Mouse (Mus musculus): Measurements from ENCODE around the gene Ldlrad3. TPM values are rescaled to one million over a fixed set of nuclear protein-coding genes. Genes with fewer than 3 reads are reported as not detected.

The Ldlrad3 gene
- polyA plus RNA-seq, 1 experiment from 2014 or later: 48.3 TPM

- Histone ChIP-seq H3K36me3 (no peaks in the 10 kb centered on the region), H3K9me3 (no peaks in the 10 kb centered on the region), H3K4me1 (replicated peaks) (peaks cover 27% of the 10 kb centered on the region), H3K9ac (no peak overlapping the region), H3K27ac (replicated peaks) (no peak overlapping the region), H3K4me3 (no peak overlapping the region), H3K27me3 (no peaks in the 10 kb centered on the region), H3K4me2 (no peak overlapping the region)
- ATAC-seq (ENCODE audit: low read depth): no peak
- 57% methylated on average over 2 of the region's 2 CpGs for WGBS
Observed at GRCm38 (mm10) chr2:102202211-102202770, 16.1 kb upstream of the Ldlrad3 start.

GRCm38 (mm10) chr2:102201198-102201948 is 15.2 kb upstream of the Ldlrad3 start:
- no peak for ATAC-seq (ENCODE audit: low read depth)
- Histone ChIP-seq H3K4me2 (no peak overlapping the region), H3K4me1 (replicated peaks) (peaks cover 27% of the 10 kb centered on the region), H3K36me3 (no peaks in the 10 kb centered on the region), H3K27me3 (no peaks in the 10 kb centered on the region), H3K4me3 (no peak overlapping the region), H3K9me3 (no peaks in the 10 kb centered on the region), H3K9ac (no peak overlapping the region), H3K27ac (replicated peaks) (no peak overlapping the region)
- 74% methylated on average over 12 of the region's 14 CpGs for WGBS

DNA sequence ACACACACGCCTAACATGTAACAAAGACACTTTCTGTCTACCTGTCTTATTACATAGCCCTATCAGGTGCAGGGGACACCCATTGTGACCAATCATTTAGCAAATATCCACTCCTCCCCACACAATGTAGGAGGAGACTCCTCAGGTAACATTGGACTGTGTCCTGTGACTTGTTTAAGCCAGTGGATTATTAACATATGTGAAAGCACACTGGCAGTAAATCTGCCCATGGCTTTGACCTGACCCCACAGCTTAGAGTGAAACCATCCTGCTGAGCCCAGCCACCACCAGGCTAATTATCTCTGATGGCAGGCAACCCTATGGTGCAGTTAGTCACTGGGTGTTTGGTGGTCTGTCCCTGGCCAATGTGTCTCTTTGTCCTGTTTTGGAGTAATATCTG is 11.1 kb upstream of the Ldlrad3 start:
- H3K9me3 ChIP-seq: no peaks in the 10 kb centered on the region
- H3K27me3 ChIP-seq: no peaks in the 10 kb centered on the region
- no peak overlapping the region for H3K4me3 ChIP-seq
- ATAC-seq (ENCODE audit: low read depth): no peak
- H3K4me2 ChIP-seq: no peak overlapping the region
- H3K36me3 ChIP-seq: no peaks in the 10 kb centered on the region
- peaks cover 14% of the 10 kb centered on the region for H3K4me1 ChIP-seq (replicated peaks)
- no peak overlapping the region for H3K9ac ChIP-seq
- H3K27ac ChIP-seq (replicated peaks): no peak overlapping the region
- WGBS: 81% methylated on average over 1 of the region's 1 CpGs

DNA sequence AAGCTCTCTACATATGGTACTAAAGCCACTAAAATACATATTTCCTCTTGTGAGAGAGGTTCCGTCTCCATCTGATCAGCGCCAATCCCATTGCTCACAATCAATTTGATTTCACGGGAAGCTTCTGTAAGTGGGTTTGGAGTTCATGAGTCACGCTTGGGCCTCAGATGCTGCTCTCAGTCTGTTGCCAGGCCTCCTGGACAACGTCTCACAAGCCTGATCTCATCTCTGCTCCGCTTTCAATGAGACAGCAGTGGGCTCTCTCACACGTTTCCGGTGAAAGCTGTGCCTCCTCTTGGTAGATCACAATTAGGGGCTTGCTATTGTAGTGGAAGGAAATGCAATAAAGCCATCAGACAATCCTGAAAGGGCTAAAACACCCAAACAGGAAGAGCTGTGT is 10.5 kb upstream of the Ldlrad3 start:
- H3K27me3 ChIP-seq: no peaks in the 10 kb centered on the region
- H3K9me3 ChIP-seq: no peaks in the 10 kb centered on the region
- 45% methylated on average over 8 of the region's 8 CpGs for WGBS
- no peaks in the 10 kb centered on the region for H3K36me3 ChIP-seq
- no peak overlapping the region for H3K4me3 ChIP-seq
- H3K27ac ChIP-seq (replicated peaks): no peak overlapping the region
- H3K4me1 ChIP-seq (replicated peaks): peaks cover 8% of the 10 kb centered on the region; the same call in 1 of the 2 replicates
- ATAC-seq (ENCODE audit: low read depth): no peak
- H3K4me2 ChIP-seq: no peak overlapping the region
- no peak overlapping the region for H3K9ac ChIP-seq

DNA sequence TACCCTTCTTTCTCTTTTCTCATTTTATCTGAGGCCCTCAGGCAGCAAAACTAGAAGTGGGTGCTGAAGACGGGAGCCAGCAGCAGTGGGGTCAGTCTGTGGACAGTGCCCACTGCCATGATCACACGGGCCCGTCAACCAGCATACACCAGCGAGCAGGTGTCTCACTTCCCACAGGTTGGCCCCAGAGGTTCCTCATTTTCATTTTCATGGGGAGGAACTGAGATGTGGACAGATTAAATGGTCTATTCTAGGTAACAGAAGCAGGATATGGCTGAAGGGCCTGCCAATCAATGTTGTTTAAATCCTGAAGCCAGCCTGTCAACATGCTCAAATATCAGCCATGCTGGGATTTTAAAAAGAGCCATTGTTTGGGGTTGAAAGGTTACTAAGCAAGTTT is 9.3 kb upstream of the Ldlrad3 start:
- no peaks in the 10 kb centered on the region for H3K27me3 ChIP-seq
- no peak overlapping the region for H3K27ac ChIP-seq (replicated peaks)
- no peak overlapping the region for H3K9ac ChIP-seq
- 0 out of 2 replicates have a peak, but pooled peaks cover 5% of the 10 kb centered on the region for H3K4me1 ChIP-seq (replicated peaks)
- no peaks in the 10 kb centered on the region for H3K9me3 ChIP-seq
- H3K36me3 ChIP-seq: no peaks in the 10 kb centered on the region
- H3K4me3 ChIP-seq: no peak overlapping the region
- no peak overlapping the region for H3K4me2 ChIP-seq
- WGBS: 86% methylated on average over 4 of the region's 4 CpGs
- no peak for ATAC-seq (ENCODE audit: low read depth)

DNA sequence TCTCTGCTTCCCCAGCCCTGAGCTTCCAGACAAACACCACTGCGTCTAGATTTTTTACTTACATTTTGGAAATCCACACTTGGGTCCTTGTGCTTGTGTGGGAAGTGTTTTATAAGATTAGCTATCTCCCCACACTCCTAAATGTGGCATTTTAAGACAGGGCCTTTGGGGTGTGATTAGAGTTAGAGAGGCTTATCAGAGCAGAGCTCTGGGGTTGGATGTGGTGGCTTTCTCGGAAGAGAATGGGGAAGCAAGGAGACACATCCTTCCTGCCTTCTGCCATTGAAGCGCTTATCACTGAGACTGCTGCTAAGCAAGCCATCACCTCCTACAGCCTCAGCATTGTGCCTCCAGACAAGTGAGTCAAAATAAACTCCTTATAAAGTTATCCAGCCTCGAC is 8.1 kb upstream of the Ldlrad3 start:
- H3K27me3 ChIP-seq: no peaks in the 10 kb centered on the region
- no peak overlapping the region for H3K27ac ChIP-seq (replicated peaks)
- no peak overlapping the region for H3K9ac ChIP-seq
- 0 out of 2 replicates have a peak, but pooled peaks cover 5% of the 10 kb centered on the region for H3K4me1 ChIP-seq (replicated peaks)
- 82% methylated on average over 4 of the region's 4 CpGs for WGBS
- H3K9me3 ChIP-seq: no peaks in the 10 kb centered on the region
- no peak overlapping the region for H3K4me3 ChIP-seq
- H3K4me2 ChIP-seq: no peak overlapping the region
- H3K36me3 ChIP-seq: no peaks in the 10 kb centered on the region
- ATAC-seq (ENCODE audit: low read depth): no peak

DNA sequence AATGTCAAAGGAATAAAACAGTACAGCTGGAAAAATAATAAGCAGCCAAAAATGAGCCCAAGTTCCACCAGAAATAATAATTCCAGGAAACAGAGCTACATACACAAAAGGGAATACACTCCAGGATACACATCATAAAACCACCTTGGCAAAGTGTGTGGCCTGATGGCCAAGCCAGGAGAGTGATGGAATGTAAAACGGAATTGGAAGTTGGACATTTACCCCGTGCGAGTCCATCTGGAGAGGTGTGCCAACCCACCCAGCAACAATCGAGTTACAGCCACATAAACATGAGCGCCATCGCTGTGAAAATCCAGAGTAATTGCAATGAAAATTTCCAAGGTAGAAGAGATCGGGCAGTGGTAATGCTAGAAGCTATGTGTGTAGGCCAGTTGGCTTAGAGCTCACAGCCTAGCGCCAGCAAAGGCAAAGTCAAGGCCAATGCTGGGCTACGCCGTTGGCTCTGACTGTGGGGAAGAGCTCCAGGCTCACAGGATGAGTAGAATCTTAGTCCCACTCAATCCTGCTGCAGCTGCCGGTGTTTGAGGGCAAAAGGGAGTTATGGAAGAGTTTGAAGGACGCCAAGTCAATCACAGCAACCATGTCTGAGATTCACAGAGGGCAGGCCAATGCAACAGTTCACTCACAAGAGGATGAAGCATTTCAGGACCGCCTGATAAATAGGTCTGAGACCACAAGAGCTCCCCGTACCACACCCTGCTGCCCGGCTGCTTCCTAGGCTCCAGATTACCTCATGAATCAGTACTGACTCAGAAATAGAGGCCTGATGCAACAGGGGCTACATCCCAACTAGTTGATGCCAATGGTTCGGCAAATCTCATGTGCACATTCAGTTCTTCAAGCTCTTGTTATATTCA is 7.0 kb upstream of the Ldlrad3 start:
- Histone ChIP-seq H3K27ac (replicated peaks) (no peak overlapping the region), H3K4me1 (replicated peaks) (0 out of 2 replicates have a peak, but pooled peaks cover 5% of the 10 kb centered on the region), H3K9me3 (no peaks in the 10 kb centered on the region), H3K4me3 (no peak overlapping the region), H3K4me2 (no peak overlapping the region), H3K9ac (no peak overlapping the region), H3K27me3 (no peaks in the 10 kb centered on the region), H3K36me3 (no peaks in the 10 kb centered on the region)
- ATAC-seq (ENCODE audit: low read depth): no peak
- 92% methylated on average over 16 of the region's 16 CpGs for WGBS

GRCm38 (mm10) chr2:102191736-102192135 is 5.6 kb upstream of the Ldlrad3 start:
- H3K4me1 ChIP-seq (replicated peaks): peaks cover 6% of the 10 kb centered on the region
- H3K36me3 ChIP-seq: no peaks in the 10 kb centered on the region
- H3K4me2 ChIP-seq: no peak overlapping the region
- ATAC-seq (ENCODE audit: low read depth): no peak
- no peaks in the 10 kb centered on the region for H3K27me3 ChIP-seq
- no peak overlapping the region for H3K4me3 ChIP-seq
- H3K9ac ChIP-seq: no peak overlapping the region
- WGBS: 84% methylated on average over 4 of the region's 4 CpGs
- H3K27ac ChIP-seq (replicated peaks): no peak overlapping the region
- no peaks in the 10 kb centered on the region for H3K9me3 ChIP-seq

DNA sequence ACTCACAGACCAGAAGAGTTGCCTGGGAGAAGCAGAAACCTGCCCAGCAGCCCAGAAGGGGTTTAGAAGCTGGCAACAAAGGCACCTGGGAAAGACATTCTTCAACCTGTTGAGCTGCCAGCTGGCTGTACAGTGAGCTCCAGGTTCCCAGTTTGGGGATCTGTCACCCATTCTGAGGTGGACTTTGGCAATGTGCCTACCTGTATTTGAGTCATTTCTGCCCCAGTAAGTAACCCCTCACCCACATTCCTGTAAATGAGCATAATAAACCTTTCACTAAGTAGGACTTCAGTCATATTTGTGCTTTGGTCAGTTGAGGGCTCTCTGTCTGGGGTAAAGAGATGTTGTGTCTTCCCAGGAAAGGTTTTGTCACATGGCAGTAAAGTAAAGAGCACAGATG is 4.8 kb upstream of the Ldlrad3 start:
- no peak for ATAC-seq (ENCODE audit: low read depth)
- H3K4me3 ChIP-seq: no peak overlapping the region
- H3K4me1 ChIP-seq (replicated peaks): peaks cover 8% of the 10 kb centered on the region
- H3K4me2 ChIP-seq: no peak overlapping the region
- H3K27ac ChIP-seq (replicated peaks): no peak overlapping the region
- H3K36me3 ChIP-seq: no peaks in the 10 kb centered on the region
- H3K9me3 ChIP-seq: no peaks in the 10 kb centered on the region
- no peaks in the 10 kb centered on the region for H3K27me3 ChIP-seq
- no peak overlapping the region for H3K9ac ChIP-seq

DNA sequence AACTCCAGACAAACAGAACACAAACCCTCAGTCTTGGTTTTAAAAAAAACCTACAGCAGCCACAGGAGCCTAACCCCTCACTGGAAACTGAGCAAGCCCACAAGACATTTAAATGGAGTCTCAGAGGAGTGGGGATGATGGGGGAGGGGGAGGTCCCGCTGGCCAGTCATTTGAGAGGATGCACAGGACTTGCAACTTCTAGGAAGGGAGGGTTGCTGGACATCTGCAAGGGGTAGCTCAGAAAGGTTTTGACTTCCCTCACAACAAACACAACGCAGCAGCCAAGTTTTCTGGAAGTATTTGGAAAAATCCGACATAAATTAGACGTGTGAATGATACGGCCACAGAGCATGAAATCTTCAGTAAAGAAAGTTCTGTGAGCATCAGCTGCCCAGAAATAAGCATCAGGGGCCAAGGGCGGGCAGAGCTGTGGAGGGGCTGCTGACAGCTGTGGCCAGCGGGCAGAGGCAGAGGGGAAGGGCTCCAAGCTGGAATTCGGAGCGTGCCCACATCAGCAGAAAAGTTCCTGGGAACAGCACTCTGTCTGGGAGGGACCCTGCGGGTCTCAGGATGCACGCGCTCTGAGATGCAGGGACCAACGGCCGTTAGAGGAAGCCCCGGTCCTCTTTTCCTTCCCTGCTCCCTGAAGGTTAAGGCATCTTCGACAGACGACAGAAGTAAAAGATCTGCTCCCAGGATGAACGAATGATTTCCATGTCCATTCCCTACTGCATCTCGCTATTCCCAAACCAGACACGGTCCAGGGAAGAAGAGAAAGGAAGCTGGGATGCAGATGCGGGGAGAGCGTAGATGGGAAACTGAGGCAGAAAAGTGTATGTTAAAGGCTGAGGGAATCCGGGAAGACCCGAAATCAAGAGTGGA is 875 bp downstream of the Ldlrad3 start:
- WGBS: 1% methylated on average over 24 of the region's 24 CpGs
- H3K4me2 ChIP-seq: peak overlapping the region; percentile 68
- ATAC-seq (ENCODE audit: low read depth): peak; percentile 53
- H3K9ac ChIP-seq: peak overlapping the region; percentile 84
- H3K4me3 ChIP-seq: peak overlapping the region; percentile 62
- 0 out of 2 replicates have a peak, but pooled peaks cover 6% of the 10 kb centered on the region for H3K36me3 ChIP-seq
- no peaks in the 10 kb centered on the region for H3K9me3 ChIP-seq
- peak overlapping the region; percentile 90 for H3K27ac ChIP-seq (replicated peaks)
- no peaks in the 10 kb centered on the region for H3K27me3 ChIP-seq
- peaks cover 48% of the 10 kb centered on the region for H3K4me1 ChIP-seq (replicated peaks)

DNA sequence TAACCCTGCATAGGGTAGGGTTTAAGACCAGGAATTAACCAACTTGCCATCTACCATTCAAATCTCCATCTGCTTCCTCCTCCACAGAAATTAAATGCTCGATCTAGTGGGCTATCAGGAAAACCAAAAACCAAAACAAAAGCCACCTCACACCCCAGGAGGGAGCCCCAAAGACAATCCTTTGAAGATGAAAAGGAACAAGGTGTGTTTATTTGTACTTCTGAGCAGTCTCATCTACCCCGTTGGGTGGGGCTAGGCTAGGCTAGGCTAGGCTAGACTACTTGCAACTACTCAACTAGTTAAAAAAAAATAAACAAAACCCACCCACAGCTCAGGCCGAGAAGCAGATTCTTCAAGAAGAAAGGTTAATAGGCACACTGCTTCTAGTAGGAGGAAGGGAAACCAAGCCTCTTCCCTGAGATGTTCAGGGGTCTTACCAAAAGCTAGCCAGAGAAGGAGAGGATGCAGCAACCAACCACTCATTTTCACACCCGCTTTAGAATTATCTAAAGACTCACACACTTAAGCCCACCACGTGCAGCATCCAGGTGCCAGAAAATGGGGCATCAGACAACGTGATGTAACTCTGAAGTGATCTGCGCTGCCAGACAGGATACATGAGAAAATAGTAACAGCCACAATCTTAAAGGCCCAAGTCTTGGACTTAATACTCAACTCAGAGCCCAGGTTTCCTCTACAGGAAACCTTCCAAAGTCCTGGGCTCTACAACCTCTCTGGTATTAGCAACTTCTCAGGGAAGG is 2.3 kb downstream of the Ldlrad3 start:
- peaks cover 48% of the 10 kb centered on the region for H3K4me1 ChIP-seq (replicated peaks)
- H3K4me2 ChIP-seq: peak overlapping the region; percentile 68
- no peaks in the 10 kb centered on the region for H3K27me3 ChIP-seq
- H3K27ac ChIP-seq (replicated peaks): no peak overlapping the region
- peak overlapping the region; percentile 35; the same call in 1 of the 2 replicates for H3K9ac ChIP-seq
- 78% methylated on average over 7 of the region's 7 CpGs for WGBS
- peak overlapping the region; percentile 62; the same call in 1 of the 2 replicates for H3K4me3 ChIP-seq
- ATAC-seq (ENCODE audit: low read depth): no peak
- 0 out of 2 replicates have a peak, but pooled peaks cover 6% of the 10 kb centered on the region for H3K36me3 ChIP-seq
- H3K9me3 ChIP-seq: no peaks in the 10 kb centered on the region
